ENCODE assay signal across 19 mouse cellular contexts in genomic region chr4:136217063-136217462, GRCm38 (mm10). TPM values are rescaled to one million over a fixed set of nuclear protein-coding genes. Genes with fewer than 3 reads are reported as not detected.
A peak's percentile ranks its signal among the peaks of the same experiment; 100 is the strongest.
DNase-seq lines count a peak whose midpoint lies in the region; ATAC-seq and TF ChIP-seq lines count a peak whose summit lies in the region.
"Had no signal": no experiment of that assay in that cellular context is flagged by ENCODE, and none has a peak within 500 bp of the region (broad histone marks: within the 10 kb centered on the region; RNA-seq: fewer than 3 reads in every experiment).

No protein-coding gene starts in this region.

- no peak overlapping the region for H3K4me2 ChIP-seq in heart, embryonic 12.5 days
- H3K4me2 ChIP-seq in neural tube, embryonic 14.5 days (ENCODE audit: low read depth, low read length): no peak overlapping the region
- no peak overlapping the region for H3K4me2 ChIP-seq in stomach, postnatal 0 days (replicated peaks; ENCODE audit: low read depth)
- H3K4me2 ChIP-seq: midbrain, embryonic 13.5 days had no signal

- no peak overlapping the region for H3K9ac ChIP-seq in heart, embryonic 12.5 days
- no peak overlapping the region for H3K9ac ChIP-seq in neural tube, embryonic 14.5 days (replicated peaks; ENCODE audit: low read depth, low read length)
- no peak overlapping the region for H3K9ac ChIP-seq in stomach, postnatal 0 days (ENCODE audit: low read length)
- H3K9ac ChIP-seq: midbrain, embryonic 13.5 days had no signal

- no peak for TF ChIP-seq EP300 in stomach, postnatal 0 days (optimal IDR thresholded peaks at IDR 0.05)

- WGBS in heart, embryonic 12.5 days: 62% methylated on average over 10 of the region's 10 CpGs
- 66% methylated on average over 10 of the region's 10 CpGs for WGBS in neural tube, embryonic 14.5 days
- WGBS in stomach, postnatal 0 days: 39% methylated on average over 10 of the region's 10 CpGs

- no peak overlapping the region for H3K4me3 ChIP-seq in heart, embryonic 12.5 days
- no peak overlapping the region for H3K4me3 ChIP-seq in neural tube, embryonic 14.5 days (ENCODE audit: low read depth, low read length)
- H3K4me3 ChIP-seq in stomach, postnatal 0 days (ENCODE audit: low read depth, low read length): no peak overlapping the region
- H3K4me3 ChIP-seq: heart, embryonic 10.5 days; midbrain, embryonic 13.5 days had no signal

- peaks cover 36% of the 10 kb centered on the region for H3K4me1 ChIP-seq in heart, embryonic 12.5 days (replicated peaks)
- H3K4me1 ChIP-seq in neural tube, embryonic 14.5 days (ENCODE audit: control insufficient read depth, insufficient read depth, low read length): peaks cover 12% of the 10 kb centered on the region; the same call in 1 of the 2 replicates
- peaks cover 13% of the 10 kb centered on the region for H3K4me1 ChIP-seq in stomach, postnatal 0 days (replicated peaks; ENCODE audit: control insufficient read depth, insufficient read depth)

- no peak overlapping the region for H3K27ac ChIP-seq in heart, embryonic 12.5 days (ENCODE audit: poor library complexity, severe bottlenecking)
- peak overlapping the region; percentile 44; the same call in 1 of the 2 replicates for H3K27ac ChIP-seq in neural tube, embryonic 14.5 days (ENCODE audit: low read depth, low read length)
- no peak overlapping the region for H3K27ac ChIP-seq in stomach, postnatal 0 days (replicated peaks)
- H3K27ac ChIP-seq: heart, embryonic 10.5 days; midbrain, embryonic 13.5 days had no signal

- no peaks in the 10 kb centered on the region for H3K9me3 ChIP-seq in heart, embryonic 12.5 days (replicated peaks)
- H3K9me3 ChIP-seq in neural tube, embryonic 14.5 days (ENCODE audit: control insufficient read depth, low read length): no peaks in the 10 kb centered on the region
- no peaks in the 10 kb centered on the region for H3K9me3 ChIP-seq in stomach, postnatal 0 days (ENCODE audit: control insufficient read depth, low read length)
- H3K9me3 ChIP-seq: heart, embryonic 10.5 days; midbrain, embryonic 13.5 days had no signal

- intact Hi-C loops in left cerebral cortex, postnatal 25 days (cut with DNase I): no loop called here
- intact Hi-C loops in heart, postnatal 10 days (cut with DNase I): no loop called here

- DNase-seq in heart, adult 11 months: peak; percentile 87
- DNase-seq in neural tube, embryonic 10.5 days (ENCODE audit: extremely low spot score, low spot score): no peak
- peak; percentile 48 for DNase-seq in lung, postnatal 10 days
- DNase-seq in stomach, postnatal 0 days (ENCODE audit: low spot score): peak; percentile 53
- DNase-seq in left cerebral cortex, postnatal 25 days (ENCODE audit: low spot score in 2 of 2): no peak
- no peak for DNase-seq in heart, postnatal 10 days
- DNase-seq: adrenal gland, postnatal 14 days; cerebellum, adult 18-20 months; cerebellum, postnatal 36 days; gastrocnemius, postnatal 25 days; heart, postnatal 36 days; kidney, adult 8-10 months; kidney, postnatal 4 days; thymus, postnatal 14 days had no signal

- no peak for ATAC-seq in heart, embryonic 12.5 days (ENCODE audit: insufficient number of reproducible peaks, low FRiP score)
- ATAC-seq in neural tube, embryonic 14.5 days (ENCODE audit: low read depth): no peak
- no peak for ATAC-seq in stomach, postnatal 0 days (ENCODE audit: low FRiP score, low TSS enrichment)
- ATAC-seq: midbrain, embryonic 13.5 days had no signal

- H3K36me3 ChIP-seq in heart, embryonic 12.5 days: no peaks in the 10 kb centered on the region
- H3K36me3 ChIP-seq in neural tube, embryonic 14.5 days (ENCODE audit: control insufficient read depth, insufficient read depth, low read length): no peaks in the 10 kb centered on the region
- H3K36me3 ChIP-seq in stomach, postnatal 0 days (ENCODE audit: control insufficient read depth, insufficient read depth, low read length): no peaks in the 10 kb centered on the region
- H3K36me3 ChIP-seq: heart, embryonic 10.5 days; midbrain, embryonic 13.5 days had no signal

- no peak for TF ChIP-seq CTCF in stomach, postnatal 0 days (IDR thresholded peaks at IDR 0.05; ENCODE audit: low read depth)

- peaks cover 18% of the 10 kb centered on the region for H3K27me3 ChIP-seq in heart, embryonic 12.5 days (replicated peaks)
- H3K27me3 ChIP-seq in neural tube, embryonic 14.5 days (ENCODE audit: control insufficient read depth, insufficient read depth, low read length): no peaks in the 10 kb centered on the region
- no peaks in the 10 kb centered on the region for H3K27me3 ChIP-seq in stomach, postnatal 0 days (ENCODE audit: control insufficient read depth, insufficient read depth, low read length)

RNA-seq across cellular contexts. Expression of gene Asap3, which starts 10.9 kb away (rescaled TPM):
- 2.9 and 3.4 TPM in 2 replicates for polyA plus RNA-seq in heart, embryonic 12.5 days (2016; fragmentation: Nextera tagmentation; extraction: Ambion mirVana)
- 2.4 and 4.8 TPM in 2 replicates for polyA plus RNA-seq in neural tube, embryonic 14.5 days (2014; fragmentation: Nextera tagmentation; extraction: Ambion mirVana)
- 1.6 and 1.9 TPM in 2 replicates for polyA plus RNA-seq in stomach, postnatal 0 days (2015; fragmentation: Nextera tagmentation; extraction: Ambion mirVana)
- total RNA-seq in left cerebral cortex, postnatal 25 days (2021): 1 to 10 TPM; 3.1 to 3.2 TPM
- 10 to 100 TPM in 1 of 2 experiments, 1 to 10 TPM in 1; 5.7 to 10.8 TPM for total RNA-seq in heart, postnatal 10 days (2021)

RNA-seq across cellular contexts. Expression of gene Tcea3, which starts 30.5 kb away (rescaled TPM):
- polyA plus RNA-seq in heart, embryonic 12.5 days (2016; fragmentation: Nextera tagmentation; extraction: Ambion mirVana): 56.9 and 57.6 TPM in 2 replicates
- polyA plus RNA-seq in neural tube, embryonic 14.5 days (2014; fragmentation: Nextera tagmentation; extraction: Ambion mirVana): 0.71 and 1.7 TPM in 2 replicates
- polyA plus RNA-seq in stomach, postnatal 0 days (2015; fragmentation: Nextera tagmentation; extraction: Ambion mirVana): 31.1 and 35.0 TPM in 2 replicates
- under 1 TPM; 0.57 to 0.76 TPM for total RNA-seq in left cerebral cortex, postnatal 25 days (2021)
- total RNA-seq in heart, postnatal 10 days (2021): 10 to 100 TPM; 77.2 to 85.4 TPM
- total RNA-seq: CH12.LX had no signal

RNA-seq across cellular contexts. Expression of gene E2f2, which starts 44.9 kb away (rescaled TPM):
- polyA plus RNA-seq in heart, embryonic 12.5 days (2016; fragmentation: Nextera tagmentation; extraction: Ambion mirVana): 8.1 and 9.3 TPM in 2 replicates
- 0.76 and 1.4 TPM in 2 replicates for polyA plus RNA-seq in neural tube, embryonic 14.5 days (2014; fragmentation: Nextera tagmentation; extraction: Ambion mirVana)
- polyA plus RNA-seq in stomach, postnatal 0 days (2015; fragmentation: Nextera tagmentation; extraction: Ambion mirVana): 0.91 and 1.5 TPM in 2 replicates
- 1 to 10 TPM in 1 of 2 experiments, under 1 TPM in 1; 0.66 to 1.2 TPM for total RNA-seq in left cerebral cortex, postnatal 25 days (2021)
- 1 to 10 TPM; 4.3 to 6.8 TPM for total RNA-seq in heart, postnatal 10 days (2021)

Comparison
In these comparisons a context has a peak if more than half of its experiments do, and no peak if none do; other contexts are left out.
1. DNase-seq: peak in heart, adult 11 months (single experiment), lung, postnatal 10 days (single experiment) and stomach, postnatal 0 days (single experiment); none in neural tube, embryonic 10.5 days (single experiment), left cerebral cortex, postnatal 25 days (0 of 2) and heart, postnatal 10 days (0 of 2).
2. RNA of gene Tcea3, which starts 30.5 kb away (polyA plus RNA-seq): 56.9 to 57.6 TPM in heart, embryonic 12.5 days and 31.1 to 35.0 TPM in stomach, postnatal 0 days; 0.71 to 1.7 TPM in neural tube, embryonic 14.5 days; every median in the first group is over 10 times any median in the second.